Mouse (Mus musculus): ENCODE measurements at regions not wholly inside any gene's neighbourhood (a gene's known extent, or its start where the extent isn't known, plus 50 kb on each side); places are given as distances from the start of the nearest gene placed in this dataset.

DNA sequence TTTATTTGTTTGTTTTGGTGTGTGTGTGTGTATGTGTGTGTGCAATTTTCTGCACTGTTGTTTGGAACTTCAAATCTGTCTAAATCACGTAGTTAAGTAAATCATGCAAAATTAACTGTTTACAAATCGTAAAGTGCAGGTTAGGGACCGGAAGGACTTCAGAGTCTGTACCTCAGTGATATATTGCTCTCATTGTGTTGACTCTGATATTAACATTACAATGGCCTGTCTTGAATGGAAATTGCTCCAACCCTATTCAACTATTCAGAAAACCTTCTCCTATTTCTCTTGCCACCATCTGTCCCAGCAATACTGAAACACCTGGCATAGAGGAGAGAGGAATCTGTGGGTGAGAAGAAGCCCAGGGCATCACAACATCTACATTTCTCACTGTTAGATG, 1624.4 kb upstream of the Slc10a2 start:
- TF ChIP-seq GATA1 (IDR thresholded peaks at IDR 0.05; ENCODE audit: borderline replicate concordance, low read length) (no peak), FLI1 (IDR thresholded peaks at IDR 0.05; ENCODE audit: low read length) (no peak)

Measured in megakaryocyte, embryonic 14.5 days (primary cell).